Mouse (Mus musculus) hindbrain, embryonic 16.5 days (tissue): ENCODE measurements around the gene Adgre5. TPM values are rescaled to one million over a fixed set of nuclear protein-coding genes. Genes with fewer than 3 reads are reported as not detected.
A peak's percentile ranks its signal among the peaks of the same experiment; 100 is the strongest.

Experiments used
- ATAC-seq: fragments of 200-750 bp; cut with Nextera tagmentation; 2 replicates; pipeline ENCODE4 v1.8.0; 2017; ENCODE audit warnings: moderate TSS enrichment, moderate library complexity
- H3K27ac ChIP-seq: fragments of 300-500 bp; sonication (generic); 2 replicates; pipeline ENCODE4 v1.5.1; 2014; ENCODE audit warnings: low read depth, mild to moderate bottlenecking, control low read depth, low read length, moderate library complexity
- H3K27me3 ChIP-seq: fragments of 300-500 bp; sonication (generic); replicated peaks from 2 replicates; pipeline ENCODE4 v1.6.1; 2014; ENCODE audit warnings: low read length; ENCODE audit not compliant: control insufficient read depth, insufficient read depth
- H3K36me3 ChIP-seq: fragments of 300-500 bp; sonication (generic); 2 replicates; pipeline ENCODE4 v1.6.1; 2014; ENCODE audit warnings: mild to moderate bottlenecking, low read length, moderate library complexity, mixed read lengths; ENCODE audit not compliant: control insufficient read depth, insufficient read depth
- H3K4me1 ChIP-seq: fragments of 300-500 bp; sonication (generic); 2 replicates; pipeline ENCODE4 v1.6.1; 2014; ENCODE audit warnings: low read depth, low read length; ENCODE audit not compliant: control insufficient read depth, insufficient read depth
- H3K4me2 ChIP-seq: fragments of 300-500 bp; sonication (generic); 2 replicates; pipeline ENCODE4 v1.6.1; 2014; ENCODE audit warnings: mild to moderate bottlenecking, low read length, control low read depth, moderate library complexity
- H3K4me3 ChIP-seq: fragments of 300-500 bp; sonication (generic); 2 replicates; pipeline ENCODE4 v1.5.1; 2014; ENCODE audit warnings: mild to moderate bottlenecking, low read length, control low read depth, moderate library complexity
- H3K9ac ChIP-seq: fragments of 300-500 bp; sonication (generic); 2 replicates; pipeline ENCODE4 v1.6.1; 2014; ENCODE audit warnings: low read depth, mild to moderate bottlenecking, control low read depth, low read length, moderate library complexity
- H3K9me3 ChIP-seq: fragments of 300-500 bp; sonication (generic); 2 replicates; pipeline ENCODE4 v1.6.1; 2014; ENCODE audit warnings: mild to moderate bottlenecking, low read length, moderate library complexity; ENCODE audit not compliant: control insufficient read depth
- WGBS: fragments of 180-500 bp; shearing (Covaris S2); extraction: QIAGEN DNeasy Blood & Tissue Kit; methylation state at CpG from one replicate; pipeline ENCODE4 v1.1.7; 2014; 5-methylcytosine and 5-hydroxymethylcytosine counted together
- polyA plus RNA-seq: library from polyadenylated mRNA; unstranded; fragments of >200 nt; fragmentation: Nextera tagmentation; extraction: Ambion mirVana; gene quantifications from 2 replicates; pipeline ENCODE4 v1.2.1, GENCODE M21; 2015

The Adgre5 gene
- polyA plus RNA-seq, result 9.9 and 14.6 TPM in 2 replicates

DNA sequence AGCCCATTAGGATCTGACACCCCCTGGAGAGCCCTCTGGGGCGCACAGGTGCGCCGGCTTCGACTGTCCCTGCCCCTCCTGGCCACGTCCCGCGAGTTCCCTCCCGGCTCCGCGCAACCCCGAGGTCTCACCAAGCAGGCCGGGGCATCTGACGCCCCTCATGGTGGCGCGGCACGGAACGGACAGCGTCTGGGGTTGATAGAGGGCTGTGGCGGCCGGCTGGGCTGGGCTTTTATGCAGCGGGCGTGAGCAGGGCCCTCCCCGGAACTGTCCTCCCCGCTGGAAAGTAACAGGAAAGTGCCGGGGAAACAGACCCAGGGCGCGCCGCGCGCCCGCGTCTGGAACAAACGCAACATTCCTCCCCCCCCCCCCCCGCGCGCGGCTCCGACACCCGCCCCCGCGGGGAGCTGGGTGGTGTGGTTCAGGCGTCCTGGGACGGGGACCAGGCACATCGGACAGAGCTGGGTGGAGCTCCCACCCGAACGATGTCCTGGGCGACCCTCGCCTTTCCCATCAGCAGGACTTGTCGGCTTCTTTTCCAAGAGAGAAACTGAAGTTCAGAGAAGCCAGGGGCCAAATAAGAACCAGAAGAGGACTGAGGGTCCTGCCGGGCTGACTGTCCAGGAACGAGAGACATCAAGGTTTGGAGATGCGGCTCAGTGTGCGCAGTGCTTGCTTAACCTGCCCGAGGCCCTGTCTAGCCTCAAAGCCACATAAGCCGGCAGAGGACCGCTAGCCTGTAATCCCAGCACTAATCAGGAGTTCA is at the start of gene Adgre5:
TSS of gene Adgre5 (minus strand) at position 351 of the 766 bp plus-strand sequence.
- Histone ChIP-seq H3K9me3 (no peaks in the 10 kb centered on the region), H3K4me1 (peaks cover 6% of the 10 kb centered on the region), H3K27ac (peak within 1 kb of the TSS; percentile 37), H3K9ac (peak within 1 kb of the TSS; percentile 62), H3K36me3 (no peaks in the 10 kb centered on the region), H3K27me3 (peaks cover 7% of the 10 kb centered on the region), H3K4me3 (peak within 1 kb of the TSS; percentile 49), H3K4me2 (peak within 1 kb of the TSS; percentile 86)
- peak; percentile 48; the same call in 1 of the 2 replicates for ATAC-seq
- WGBS, result 2% methylated on average over 44 of the region's 56 CpGs

DNA sequence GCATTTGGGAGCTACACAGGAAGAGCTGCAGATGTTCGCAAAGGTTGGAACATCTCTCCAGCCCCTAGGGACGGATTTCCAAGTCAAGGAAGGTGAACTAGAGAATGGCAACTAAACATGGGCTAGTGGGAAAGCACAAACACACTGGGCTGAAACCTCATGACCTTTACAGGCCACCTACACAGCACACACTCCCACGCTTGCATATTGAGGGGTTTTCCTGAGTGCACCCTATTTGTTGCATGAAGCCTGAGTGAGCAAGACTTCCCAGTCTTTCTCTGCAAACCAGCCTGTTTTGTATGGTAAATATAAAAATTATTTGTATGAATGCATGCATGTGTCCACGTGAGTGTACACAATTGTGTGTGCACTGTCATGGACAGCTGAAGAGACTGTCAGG is 48.7 kb upstream of the Adgre5 start:
- peaks cover 2% of the 10 kb centered on the region; the same call in 1 of the 2 replicates for H3K4me1 ChIP-seq
- no peak overlapping the region for H3K27ac ChIP-seq
- no peaks in the 10 kb centered on the region for H3K36me3 ChIP-seq
- H3K9ac ChIP-seq, result no peak overlapping the region
- H3K4me3 ChIP-seq, result no peak overlapping the region
- ATAC-seq, result no peak
- no peaks in the 10 kb centered on the region for H3K27me3 ChIP-seq
- 79% methylated on average over 4 of the region's 4 CpGs for WGBS
- H3K4me2 ChIP-seq, result no peak overlapping the region
- H3K9me3 ChIP-seq, result no peaks in the 10 kb centered on the region

DNA sequence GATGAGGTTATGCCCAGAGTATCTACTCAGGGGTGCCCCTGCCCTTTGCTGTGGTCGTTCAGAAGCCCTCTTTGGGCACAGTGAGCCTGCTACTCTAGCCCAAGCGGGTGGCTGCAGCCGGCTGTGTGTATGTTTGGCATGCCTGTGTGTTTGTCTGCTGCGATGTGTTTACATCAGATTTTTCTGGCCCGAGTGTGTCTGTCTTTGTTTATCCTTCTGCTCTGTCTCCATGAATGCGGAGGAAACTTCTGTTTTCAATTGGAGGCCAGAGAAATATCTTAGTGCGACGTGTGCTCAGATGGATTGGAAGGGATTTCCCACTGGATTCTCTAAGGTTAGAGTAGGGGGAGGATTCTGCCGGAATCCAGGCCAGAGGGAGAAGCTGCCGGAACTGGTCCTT is 43.9 kb upstream of the Adgre5 start:
- no peak for ATAC-seq
- no peaks in the 10 kb centered on the region for H3K36me3 ChIP-seq
- no peak overlapping the region for H3K27ac ChIP-seq
- no peak overlapping the region for H3K4me2 ChIP-seq
- no peak overlapping the region for H3K4me3 ChIP-seq
- H3K27me3 ChIP-seq, result no peaks in the 10 kb centered on the region
- peaks cover 6% of the 10 kb centered on the region for H3K4me1 ChIP-seq
- 70% methylated on average over 10 of the region's 10 CpGs for WGBS
- no peak overlapping the region for H3K9ac ChIP-seq
- H3K9me3 ChIP-seq, result no peaks in the 10 kb centered on the region

DNA sequence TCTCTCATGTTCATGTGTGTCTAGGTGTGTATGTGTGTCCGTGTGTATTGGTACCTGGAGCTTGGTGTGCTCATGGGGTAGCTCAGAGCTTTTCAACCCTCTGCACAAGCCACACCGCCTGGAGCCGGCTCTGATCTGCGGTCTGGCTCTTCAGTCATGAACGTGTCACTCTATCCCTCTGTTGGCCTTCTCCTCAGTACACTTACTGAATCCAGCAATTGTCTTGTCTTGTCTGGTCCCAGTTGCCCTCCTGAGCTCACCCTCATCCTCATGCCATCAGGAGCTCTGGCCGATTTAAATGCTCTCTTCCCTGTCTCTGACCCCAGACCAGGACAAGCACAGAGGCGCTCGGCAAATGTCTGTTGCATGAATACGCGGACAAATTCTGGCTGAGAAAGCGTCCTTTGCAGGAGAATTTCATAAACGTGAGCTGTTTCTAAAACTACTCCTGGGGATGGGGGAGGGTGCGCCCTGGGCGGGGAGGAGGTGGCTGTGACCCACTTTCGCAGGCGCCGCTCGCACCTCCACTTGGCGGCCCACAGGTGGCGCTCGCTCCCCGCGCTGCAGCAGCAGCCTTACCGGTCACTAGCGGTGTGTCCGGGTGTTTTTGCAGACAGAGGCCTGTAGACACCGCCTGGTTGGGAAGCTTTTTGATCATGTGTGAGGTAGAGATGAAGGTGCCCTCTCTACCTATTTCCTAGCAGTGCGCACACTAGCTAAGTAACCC is 41.9 kb upstream of the Adgre5 start:
- no peaks in the 10 kb centered on the region for H3K27me3 ChIP-seq
- H3K4me3 ChIP-seq, result peak overlapping the region; percentile 25
- WGBS, result 14% methylated on average over 28 of the region's 28 CpGs
- H3K4me1 ChIP-seq, result peaks cover 6% of the 10 kb centered on the region
- no peaks in the 10 kb centered on the region for H3K9me3 ChIP-seq
- H3K27ac ChIP-seq, result peak overlapping the region; percentile 64; the same call in 1 of the 2 replicates
- peak overlapping the region; percentile 55 for H3K4me2 ChIP-seq
- H3K9ac ChIP-seq, result peak overlapping the region; percentile 56
- H3K36me3 ChIP-seq, result no peaks in the 10 kb centered on the region
- ATAC-seq, result peak; percentile 96

DNA sequence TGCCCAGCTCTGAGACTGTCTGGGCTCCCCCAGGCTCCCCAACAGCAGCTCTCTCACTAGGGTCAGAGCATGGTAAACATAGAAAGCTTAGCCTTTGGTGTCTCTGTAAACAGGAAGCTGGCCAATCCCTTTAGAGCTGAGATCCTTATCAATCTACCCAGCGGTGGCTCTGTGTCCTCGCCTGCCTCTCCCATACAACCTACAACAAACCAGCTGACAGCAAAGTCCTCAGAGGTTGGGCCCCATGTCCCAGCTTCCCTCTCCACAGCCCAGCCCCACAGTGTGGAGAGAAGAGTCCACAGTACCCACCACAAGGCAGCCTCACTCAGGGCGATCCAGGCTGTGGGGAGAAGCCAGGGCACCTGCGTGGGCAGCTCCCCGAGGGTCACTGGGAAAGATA is 38.5 kb upstream of the Adgre5 start:
- H3K4me1 ChIP-seq, result peaks cover 6% of the 10 kb centered on the region
- H3K27ac ChIP-seq, result no peak overlapping the region
- no peak overlapping the region for H3K9ac ChIP-seq
- H3K36me3 ChIP-seq, result no peaks in the 10 kb centered on the region
- WGBS, result 60% methylated on average over 5 of the region's 5 CpGs
- H3K4me3 ChIP-seq, result no peak overlapping the region
- no peaks in the 10 kb centered on the region for H3K27me3 ChIP-seq
- no peak overlapping the region for H3K4me2 ChIP-seq
- no peak for ATAC-seq
- H3K9me3 ChIP-seq, result no peaks in the 10 kb centered on the region

DNA sequence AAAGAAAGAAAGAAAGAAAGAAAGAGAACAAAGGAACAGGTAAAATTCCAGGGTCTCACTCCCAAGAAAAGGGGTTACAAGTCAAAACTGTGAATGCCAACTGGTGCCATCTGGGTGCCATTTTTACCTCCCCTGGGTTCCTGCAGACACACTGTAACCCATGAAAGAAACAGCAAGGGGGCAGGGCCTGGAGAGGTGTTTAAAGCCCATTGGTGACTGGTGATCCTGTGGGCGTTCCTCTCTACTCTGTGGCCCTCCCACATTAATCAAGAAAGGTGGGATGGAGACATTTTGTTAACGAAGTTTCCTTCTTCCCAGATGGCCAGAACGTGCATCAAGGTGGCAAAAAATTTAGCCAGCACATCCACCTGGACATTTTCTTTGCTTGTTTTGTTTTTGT is 36.9 kb upstream of the Adgre5 start:
- Histone ChIP-seq H3K4me2 (no peak overlapping the region), H3K4me1 (peaks cover 3% of the 10 kb centered on the region), H3K36me3 (no peaks in the 10 kb centered on the region), H3K4me3 (no peak overlapping the region), H3K27me3 (no peaks in the 10 kb centered on the region), H3K27ac (no peak overlapping the region), H3K9me3 (no peaks in the 10 kb centered on the region), H3K9ac (no peak overlapping the region)
- WGBS, result 78% methylated on average over 3 of the region's 3 CpGs
- no peak for ATAC-seq

DNA sequence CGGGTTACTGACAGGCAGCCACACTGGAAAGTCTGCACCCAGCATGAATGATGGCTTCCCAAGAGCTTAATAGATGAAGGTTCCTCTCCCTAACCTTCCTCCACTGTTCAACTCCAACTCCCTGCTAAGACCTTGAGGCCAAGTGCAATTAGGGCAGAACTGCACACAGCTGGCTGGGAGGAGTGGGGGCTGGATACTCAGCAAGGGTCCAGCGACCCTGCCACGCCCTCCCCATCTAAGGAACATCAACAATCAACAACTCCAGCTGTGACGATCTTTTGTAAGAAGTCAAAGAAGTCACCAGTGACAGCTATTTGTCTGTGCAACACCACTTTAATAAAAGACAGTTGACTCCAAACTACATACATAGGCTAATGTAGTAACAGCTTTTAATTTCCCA is 35.5 kb upstream of the Adgre5 start:
- H3K27me3 ChIP-seq, result no peaks in the 10 kb centered on the region
- no peak overlapping the region for H3K4me2 ChIP-seq
- H3K27ac ChIP-seq, result no peak overlapping the region
- no peaks in the 10 kb centered on the region for H3K9me3 ChIP-seq
- WGBS, result 31% methylated on average over 4 of the region's 4 CpGs
- no peak overlapping the region for H3K9ac ChIP-seq
- no peak overlapping the region for H3K4me3 ChIP-seq
- peaks cover 5% of the 10 kb centered on the region for H3K4me1 ChIP-seq
- no peak for ATAC-seq
- H3K36me3 ChIP-seq, result no peaks in the 10 kb centered on the region

DNA sequence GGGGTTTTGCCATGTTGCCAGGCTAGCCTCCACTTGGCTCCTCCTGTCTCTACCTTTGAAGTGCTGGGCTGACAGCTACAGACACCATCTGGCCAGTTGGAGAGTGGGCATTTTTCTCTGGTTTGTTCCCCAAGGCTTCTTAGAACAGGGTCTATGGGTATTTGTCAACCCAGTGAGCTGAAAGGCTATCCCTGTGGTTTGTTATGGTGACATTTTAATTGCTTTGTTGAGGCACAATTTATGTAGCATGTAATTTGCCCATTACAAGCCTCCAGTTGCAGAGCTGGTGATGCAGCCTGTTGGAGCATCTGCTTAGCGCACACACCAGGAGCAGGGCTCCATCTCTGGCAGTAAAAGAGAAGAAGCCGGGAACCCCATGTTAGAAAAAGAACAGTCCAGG is 33.1 kb upstream of the Adgre5 start:
- Histone ChIP-seq H3K4me2 (no peak overlapping the region), H3K27me3 (no peaks in the 10 kb centered on the region), H3K9me3 (no peaks in the 10 kb centered on the region), H3K36me3 (no peaks in the 10 kb centered on the region), H3K4me3 (no peak overlapping the region), H3K27ac (no peak overlapping the region), H3K9ac (no peak overlapping the region), H3K4me1 (peaks cover 5% of the 10 kb centered on the region)
- no peak for ATAC-seq
- 90% methylated on average over 2 of the region's 2 CpGs for WGBS

DNA sequence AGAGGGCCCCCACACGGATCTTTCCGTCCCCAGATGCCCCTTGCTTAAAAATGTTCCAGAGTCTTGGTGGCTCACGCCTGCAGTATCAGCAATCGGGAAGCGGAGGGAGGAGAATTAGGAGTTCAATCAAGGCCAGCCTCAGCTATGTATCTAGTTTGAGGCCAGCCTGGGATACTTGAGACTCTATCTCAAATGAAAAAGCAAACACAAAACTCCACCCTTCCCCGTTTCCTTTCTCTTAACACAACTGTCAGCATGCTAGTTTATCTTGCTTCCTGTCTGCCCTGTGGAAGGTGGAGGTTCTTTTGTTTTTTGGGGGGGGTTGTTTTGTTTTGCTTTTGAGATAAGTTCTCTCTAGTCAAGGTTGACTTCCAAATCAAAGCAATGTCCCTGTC is 32.3 kb upstream of the Adgre5 start:
- Histone ChIP-seq H3K4me1 (peaks cover 5% of the 10 kb centered on the region), H3K4me3 (peak overlapping the region; percentile 47), H3K27ac (no peak overlapping the region), H3K4me2 (peak overlapping the region; percentile 84), H3K36me3 (no peaks in the 10 kb centered on the region), H3K27me3 (no peaks in the 10 kb centered on the region), H3K9me3 (no peaks in the 10 kb centered on the region), H3K9ac (peak overlapping the region; percentile 41; the same call in 1 of the 2 replicates)
- ATAC-seq, result no peak; the same call in 1 of the 2 replicates
- WGBS, result 48% methylated on average over 6 of the region's 6 CpGs
